Mouse (Mus musculus) CH12.LX (cell line): ENCODE data around the gene Rapgef4.

Experiments used
- CHD1 ChIP-seq: IDR thresholded peaks from 2 replicates; pipeline ENCODE4 v1.6.1; 2012; ENCODE audit warnings: low read depth, low read length, improper control_type of control experiment, inconsistent platforms
- CTCF ChIP-seq, 2 experiments: IDR thresholded peaks in 1 of 2; conservative IDR thresholded peaks in 1 of 2; 2 replicates each; pipeline ENCODE4 v1.5.1; 2011 to 2012; ENCODE audit warnings: low read depth in 2 of 2, low read length in 2 of 2, improper control_type of control experiment in 1 of 2, inconsistent platforms in 1 of 2, mild to moderate bottlenecking in 1 of 2, moderate library complexity in 1 of 2
- EP300 ChIP-seq: IDR thresholded peaks from 2 replicates; pipeline ENCODE4 v1.6.1; 2011; ENCODE audit warnings: low read length, improper control_type of control experiment
- HCFC1 ChIP-seq: IDR thresholded peaks from 2 replicates; pipeline ENCODE4 v1.6.1; 2012; ENCODE audit warnings: low read depth, mild to moderate bottlenecking, inconsistent platforms, low read length, improper control_type of control experiment
- MAFK ChIP-seq: IDR thresholded peaks from 2 replicates; pipeline ENCODE4 v1.6.1; 2011; ENCODE audit warnings: low read length, improper control_type of control experiment; ENCODE audit not compliant: insufficient replicate concordance
- MAX ChIP-seq: IDR thresholded peaks from 2 replicates; pipeline ENCODE4 v1.6.1; 2011; ENCODE audit warnings: low read length, improper control_type of control experiment
- POLR2A ChIP-seq: IDR thresholded peaks from 2 replicates; pipeline ENCODE4 v1.6.1; 2011; ENCODE audit warnings: low read depth, mild to moderate bottlenecking, improper control_type of control experiment, low read length
- POLR2AphosphoS2 ChIP-seq: IDR thresholded peaks from 2 replicates; pipeline ENCODE4 v1.6.1; 2011; ENCODE audit warnings: low read depth, low read length, improper control_type of control experiment
- USF1 ChIP-seq: IDR thresholded peaks from 2 replicates; pipeline ENCODE4 v1.6.1; 2014; ENCODE audit warnings: low read depth, mild to moderate bottlenecking, inconsistent platforms, low read length, improper control_type of control experiment
- ZC3H11A ChIP-seq: IDR thresholded peaks from 2 replicates; pipeline ENCODE4 v1.6.1; 2012; ENCODE audit warnings: low read depth, mild to moderate bottlenecking, inconsistent platforms, low read length, improper control_type of control experiment
- ZMIZ1 ChIP-seq: IDR thresholded peaks from 2 replicates; pipeline ENCODE4 v1.6.1; 2012; ENCODE audit warnings: low read depth, mild to moderate bottlenecking, inconsistent platforms, low read length, improper control_type of control experiment
- ZNF384 ChIP-seq: IDR thresholded peaks from 2 replicates; pipeline ENCODE4 v1.6.1; 2012; ENCODE audit warnings: low read depth, low read length, improper control_type of control experiment, inconsistent platforms

DNA sequence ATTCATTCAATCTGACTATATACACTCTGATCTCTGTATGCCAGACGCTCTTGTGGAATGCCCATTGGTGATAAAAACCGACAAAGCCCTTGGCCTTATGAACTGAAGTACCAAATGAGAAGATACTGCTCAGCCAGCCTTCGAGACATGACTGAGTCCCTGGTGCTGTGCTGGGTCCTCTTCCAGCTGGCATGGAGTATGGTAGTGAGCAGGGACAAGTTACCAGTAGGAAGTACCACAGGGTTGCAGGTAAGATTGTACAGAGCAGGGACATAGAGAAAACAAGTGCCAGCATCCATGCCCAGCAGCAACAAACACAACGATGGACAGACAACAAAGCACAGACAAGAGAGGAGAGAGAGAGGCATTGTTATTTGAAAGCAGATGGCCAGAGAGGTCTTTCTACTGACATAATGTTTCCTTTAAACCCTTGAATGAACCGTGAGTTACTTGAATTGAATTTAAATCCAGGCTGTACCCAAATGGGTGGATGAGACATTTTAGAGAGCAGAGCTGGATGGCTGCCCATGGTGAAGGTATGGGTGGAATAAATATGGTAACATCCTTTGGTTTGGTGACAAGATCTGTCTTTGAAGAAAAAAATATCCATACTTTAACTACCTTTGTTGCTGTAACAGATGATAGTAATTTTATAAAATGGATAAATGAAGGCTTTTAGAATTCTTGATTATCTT, 12.8 kb downstream of the Rapgef4 start:
- TF ChIP-seq CTCF (conservative IDR thresholded peaks at IDR 0.05 in 1 of 2, IDR thresholded peaks at IDR 0.05 in 1 of 2; ENCODE audit: low read depth in 2 of 2, low read length in 2 of 2) = no peak
- no peak for TF ChIP-seq ZNF384
- no peak for TF ChIP-seq CHD1
- no peak for TF ChIP-seq POLR2AphosphoS2
- TF ChIP-seq EP300 = no peak
- no peak for TF ChIP-seq POLR2A
- no peak for TF ChIP-seq ZC3H11A
- TF ChIP-seq USF1 = no peak
- no peak for TF ChIP-seq MAX
- no peak for TF ChIP-seq HCFC1
- no peak for TF ChIP-seq ZMIZ1
- no peak for TF ChIP-seq MAFK
